Mouse (Mus musculus) G1E (cell line): Measurements from ENCODE around the gene Uck2.

ENCODE experiments used
- GATA1 ChIP-seq: IDR thresholded peaks from 2 replicates; pipeline ENCODE4 v1.6.1; 2012; ENCODE audit warnings: borderline replicate concordance, low read length, inconsistent platforms, mixed read lengths
- TAL1 ChIP-seq: conservative IDR thresholded peaks from 2 replicates; pipeline ENCODE4 v1.6.1; 2012; ENCODE audit warnings: low read depth, low read length, inconsistent platforms, mixed read lengths

DNA sequence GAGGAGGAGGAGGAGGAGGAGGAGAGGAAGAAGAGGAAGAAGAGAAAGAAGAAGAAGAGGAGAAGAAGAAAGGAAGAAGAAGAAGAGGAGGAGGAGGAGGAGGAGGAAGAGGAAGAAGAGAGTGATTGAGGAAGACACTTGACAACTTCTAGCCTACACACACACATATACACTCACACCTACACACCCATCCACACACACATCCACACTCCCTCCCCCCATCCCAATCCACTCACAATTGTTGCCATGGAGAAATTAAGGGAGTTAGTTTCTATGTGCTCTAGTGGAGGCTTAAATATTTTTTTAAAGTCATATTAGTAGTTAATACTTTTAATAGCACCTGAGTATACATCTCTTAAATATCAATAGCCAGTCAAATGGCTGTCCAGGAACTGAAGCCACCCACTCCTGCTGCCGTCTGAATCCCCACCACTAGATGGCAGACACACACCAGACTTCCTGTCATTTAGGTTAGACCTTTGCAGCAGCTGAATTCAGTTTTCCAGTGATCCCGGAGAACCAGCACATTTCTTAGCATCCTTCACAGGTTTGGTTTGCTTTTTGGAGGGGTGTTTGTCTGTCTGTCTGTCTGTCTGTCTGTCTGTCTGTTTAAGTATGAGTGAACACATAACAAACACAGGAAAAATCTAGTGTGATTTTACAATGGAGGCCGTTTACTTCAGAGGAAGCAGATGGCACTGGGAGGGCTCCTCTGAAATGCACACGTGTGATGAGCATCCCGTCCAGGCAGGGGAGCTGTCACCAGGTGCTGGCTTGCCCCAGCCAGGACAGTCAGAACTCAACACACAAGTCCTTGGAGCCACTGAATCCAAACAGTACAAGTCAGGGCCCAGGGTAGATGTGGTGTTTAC, 64.6 kb downstream of the Uck2 start:
- TF ChIP-seq GATA1: no peak
- TF ChIP-seq TAL1: no peak
